Mouse (Mus musculus) left cerebral cortex, adult 18-20 months (tissue): ENCODE measurements around the gene Tmcc1. TPM values are rescaled to one million over a fixed set of nuclear protein-coding genes. Genes with fewer than 3 reads are reported as not detected.
A peak's percentile ranks its signal among the peaks of the same experiment; 100 is the strongest.

Experiments used
- DNase-seq, 2 experiments: peaks; one replicate each; pipeline ENCODE4 v3.0.0; 2021 to 2022; ENCODE audit warnings: low spot score in 2 of 2, mixed read lengths in 1 of 2
- total RNA-seq, 2 experiments: library from RNA; stranded (reverse); gene quantifications; 2 replicates each; pipeline ENCODE4 v1.2.3; 2021

Gene Tmcc1
- total RNA-seq, 2 experiments from 2014 or later: 70.5 to 79.6 TPM

DNA sequence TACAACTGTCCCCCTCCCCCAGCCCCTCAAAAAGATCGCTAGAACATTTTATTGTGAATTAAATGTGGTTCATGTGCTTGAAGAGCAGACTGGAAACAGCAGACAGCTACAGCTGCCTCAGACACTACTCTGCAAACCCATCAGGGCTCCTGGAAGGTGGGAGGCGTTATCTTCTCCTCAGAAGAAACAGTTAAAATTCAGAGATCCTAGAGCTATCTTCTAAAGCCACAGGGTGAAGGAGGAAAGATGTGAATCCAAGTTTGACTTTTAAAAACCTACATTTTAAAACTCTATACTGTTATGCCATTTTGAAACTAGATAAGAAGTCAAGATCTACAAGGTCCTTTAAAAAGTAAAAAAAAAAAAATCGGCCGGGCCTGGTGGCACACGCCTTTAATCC lies 162.2 kb downstream of the Tmcc1 start:
- no peak for DNase-seq

- no peak for DNase-seq
Measured at GRCm38 (mm10) chr6:116024666-116025065, 168.6 kb downstream of the Tmcc1 start.

GRCm38 (mm10) chr6:116021961-116022485 lies 171.3 kb downstream of the Tmcc1 start:
- DNase-seq: no peak

GRCm38 (mm10) chr6:116015902-116016301 lies 177.4 kb downstream of the Tmcc1 start:
- DNase-seq: no peak

- no peak for DNase-seq
Measured at GRCm38 (mm10) chr6:116014111-116014510, 179.2 kb downstream of the Tmcc1 start.

DNA sequence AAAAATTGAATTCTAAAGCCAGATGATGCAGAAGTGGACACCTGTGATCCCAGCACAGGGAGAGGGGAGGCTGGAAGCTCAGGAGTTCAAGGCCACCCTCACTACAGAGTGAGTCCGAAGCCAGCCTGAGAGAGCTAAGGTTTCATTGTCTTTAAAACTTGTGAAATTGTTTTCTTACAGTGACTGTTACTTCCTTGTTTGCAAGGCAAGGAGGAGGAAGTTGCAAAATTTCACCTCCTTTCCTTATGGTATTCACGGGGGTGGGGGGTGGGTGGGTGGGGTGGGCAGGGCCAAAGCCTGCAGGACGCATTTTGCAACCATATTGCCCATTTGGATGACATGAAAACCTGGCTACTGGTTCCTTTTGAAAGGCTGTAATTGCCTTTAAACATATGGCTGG lies 179.6 kb downstream of the Tmcc1 start:
- DNase-seq: no peak

DNA sequence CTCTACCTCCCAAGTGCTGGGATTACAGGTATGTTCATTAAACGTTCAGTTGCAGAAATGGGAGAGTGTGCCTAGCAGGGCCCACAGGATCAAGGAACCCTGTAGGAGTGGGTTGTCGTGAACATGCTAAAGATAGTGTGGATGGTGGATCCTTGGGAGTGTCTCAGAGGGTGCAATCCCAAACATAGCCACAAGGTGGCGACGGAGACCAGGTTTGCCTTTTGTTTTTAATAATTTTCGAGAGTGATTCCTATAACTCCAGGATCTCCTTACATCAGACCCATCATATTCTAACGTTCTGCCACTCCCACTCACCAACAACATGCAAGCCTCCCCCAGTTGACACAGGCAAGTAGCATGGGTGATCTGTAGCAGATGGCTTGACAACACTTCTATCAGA lies 182.7 kb downstream of the Tmcc1 start:
- DNase-seq: peak; percentile 88 to 92

DNA sequence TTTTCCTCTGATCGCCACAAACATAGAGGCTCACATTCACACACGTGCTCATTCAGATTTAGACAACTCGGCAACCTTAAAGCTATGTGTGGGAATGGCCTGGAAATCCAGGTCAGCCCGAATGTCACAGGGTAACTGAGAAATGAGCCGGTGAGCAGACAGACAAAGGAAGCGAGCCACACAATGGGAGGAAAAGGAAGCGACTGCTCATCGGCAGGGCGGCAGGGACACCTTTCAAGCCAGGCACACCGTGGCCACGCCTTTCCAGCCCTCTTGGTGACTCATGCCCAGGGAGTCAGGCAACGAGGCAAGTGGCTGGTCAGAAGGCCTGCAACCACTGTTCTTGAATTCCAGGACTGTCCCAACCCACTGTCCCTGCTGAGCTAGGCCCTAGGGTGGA lies 183.9 kb downstream of the Tmcc1 start:
- no peak for DNase-seq

DNA sequence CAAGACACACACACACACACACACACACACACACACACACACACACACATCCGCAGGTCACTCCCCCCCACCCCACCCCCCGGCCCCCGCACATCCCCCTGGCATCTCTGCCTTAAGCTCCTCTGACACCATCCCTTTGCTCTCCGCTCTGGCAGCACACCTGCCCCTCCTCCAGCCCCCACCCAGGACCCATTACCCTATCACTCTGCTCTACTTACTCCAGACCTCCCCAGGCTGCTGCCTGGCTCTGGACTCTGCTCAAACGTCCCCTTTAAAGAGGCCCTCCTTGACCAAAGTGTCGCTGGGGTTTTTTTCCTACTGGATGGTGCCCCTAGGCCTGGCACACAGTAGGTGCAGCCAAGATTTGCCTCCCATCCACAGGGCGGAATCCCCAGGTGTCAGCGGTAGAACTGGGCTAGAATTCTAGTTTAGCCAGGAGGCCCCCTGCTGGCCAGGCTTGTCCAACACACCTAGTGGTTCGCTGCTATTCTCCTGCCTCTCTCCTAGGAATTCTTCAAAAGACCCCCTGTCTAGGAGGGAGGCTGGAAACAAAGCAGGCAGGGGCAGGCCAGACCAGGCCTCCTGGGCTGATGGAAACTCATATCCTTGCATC lies 185.6 kb downstream of the Tmcc1 start:
- DNase-seq: peak; percentile 61 to 76

DNA sequence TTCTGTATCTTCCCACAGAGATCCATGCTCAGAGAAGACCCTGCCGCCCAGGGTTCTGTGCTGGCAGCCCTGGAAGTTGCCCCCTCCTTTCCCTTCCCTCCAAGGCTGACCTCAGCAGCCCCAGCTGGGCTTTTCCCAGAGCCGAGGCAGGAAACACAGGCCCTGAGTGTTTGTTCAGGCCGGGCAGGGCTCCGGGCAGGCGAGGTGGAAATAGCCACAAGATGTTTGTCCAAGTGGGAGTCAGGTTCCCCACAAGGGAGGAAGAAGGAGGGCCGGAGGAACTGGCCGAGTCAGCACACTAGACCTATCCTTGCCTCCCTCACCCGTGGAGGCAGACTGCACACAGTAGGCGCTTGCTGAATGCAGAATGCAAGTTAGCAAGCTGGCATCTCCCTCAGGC lies 186.6 kb downstream of the Tmcc1 start:
- no peak for DNase-seq

GRCm38 (mm10) chr6:116005959-116006288 lies 187.4 kb downstream of the Tmcc1 start:
- DNase-seq: no peak

GRCm38 (mm10) chr6:116005275-116005958 lies 187.9 kb downstream of the Tmcc1 start:
- DNase-seq: no peak

GRCm38 (mm10) chr6:116004716-116005115 lies 188.6 kb downstream of the Tmcc1 start:
- no peak for DNase-seq

DNA sequence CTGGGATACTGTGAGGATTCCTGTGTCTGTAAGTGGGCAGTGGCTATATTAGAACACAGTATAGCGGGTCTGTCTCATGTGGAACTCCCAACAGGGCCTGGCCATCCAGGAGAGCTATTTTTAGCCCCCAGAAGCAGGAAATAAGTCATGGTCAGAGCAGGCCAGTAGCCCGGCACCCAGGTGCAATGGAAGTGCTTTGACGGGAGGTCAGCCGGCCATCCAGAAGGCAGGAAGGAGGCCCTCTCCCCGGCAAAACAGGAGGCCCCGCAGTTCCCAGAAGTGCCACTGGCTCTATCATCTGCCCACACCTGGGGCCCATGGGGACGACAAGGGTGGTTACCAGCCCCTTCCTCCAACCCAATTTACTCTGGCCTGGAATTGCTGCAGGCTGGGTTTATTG lies 189.2 kb downstream of the Tmcc1 start:
- DNase-seq: no peak

DNA sequence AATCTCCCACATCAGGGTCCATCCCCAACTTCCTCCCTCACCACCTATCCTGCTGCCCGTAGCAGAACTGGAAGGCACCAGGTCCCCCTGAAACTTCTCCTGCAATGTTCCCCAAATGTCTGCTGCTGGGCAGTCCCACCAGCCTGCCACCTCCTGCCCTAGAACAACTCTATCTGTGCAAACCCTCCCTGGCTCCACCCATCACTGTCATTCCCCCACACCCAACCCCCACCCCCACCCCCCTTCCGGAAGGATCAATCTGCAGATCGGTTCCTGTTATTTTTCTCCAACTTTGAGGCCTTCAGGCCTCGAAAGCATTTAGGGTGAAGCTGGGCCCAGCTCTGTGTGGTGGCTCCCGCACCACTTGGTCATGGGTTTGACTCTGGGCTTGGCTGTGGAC lies 189.8 kb downstream of the Tmcc1 start:
- DNase-seq: no peak

GRCm38 (mm10) chr6:116002311-116003104 lies 190.8 kb downstream of the Tmcc1 start:
- no peak for DNase-seq

GRCm38 (mm10) chr6:116000851-116001250 lies 192.4 kb downstream of the Tmcc1 start:
- no peak for DNase-seq

GRCm38 (mm10) chr6:115999227-115999626 lies 194.1 kb downstream of the Tmcc1 start:
- DNase-seq: no peak

- no peak for DNase-seq
Measured at GRCm38 (mm10) chr6:115998758-115999157, 194.5 kb downstream of the Tmcc1 start.

- no peak for DNase-seq
Measured at GRCm38 (mm10) chr6:115997726-115998311, 195.5 kb downstream of the Tmcc1 start.

- DNase-seq: no peak
Measured at GRCm38 (mm10) chr6:115996171-115996851, 197.0 kb downstream of the Tmcc1 start.
